17 mouse cellular contexts compared by ENCODE assay signal in the genomic region with DNA sequence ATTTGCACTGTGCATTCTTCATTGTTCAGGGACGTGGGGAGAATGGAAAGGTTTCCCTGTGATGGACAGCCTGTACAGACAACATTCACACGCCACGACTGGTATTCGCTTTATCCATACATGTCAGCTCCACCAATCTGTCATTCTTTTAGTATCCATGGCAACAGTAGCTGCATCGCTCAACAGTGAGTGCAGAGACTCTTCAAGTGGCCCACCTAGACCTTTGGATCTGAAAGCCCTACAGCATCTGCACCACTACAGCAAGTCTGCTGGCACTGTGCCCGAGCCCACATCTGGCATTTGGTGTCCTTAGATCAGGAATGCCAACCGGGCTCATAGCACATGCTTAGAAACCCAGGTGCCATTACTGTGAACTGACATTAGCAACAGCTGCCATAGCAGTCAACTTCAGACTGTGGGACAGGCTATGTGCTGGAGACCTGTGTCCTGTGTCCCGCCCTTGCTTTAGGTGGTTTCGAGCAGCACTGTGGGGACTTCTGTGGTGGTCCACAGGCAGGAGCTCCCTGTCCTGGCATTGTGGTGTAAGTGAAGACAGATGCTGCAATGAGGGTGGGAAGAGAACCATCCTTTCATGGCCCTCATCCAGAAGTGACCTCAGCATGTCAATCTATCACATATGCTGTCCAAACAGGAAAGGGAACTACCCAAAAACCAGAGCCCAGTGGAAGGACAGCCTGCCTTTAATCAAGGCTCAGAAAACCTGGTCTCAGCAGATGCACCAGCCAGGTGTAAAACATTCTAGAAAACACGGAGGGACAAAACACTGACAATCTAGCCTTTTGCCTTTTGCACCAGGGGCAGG. TPM values are rescaled to one million over a fixed set of nuclear protein-coding genes. Genes with fewer than 3 reads are reported as not detected.
A peak's percentile ranks its signal among the peaks of the same experiment; 100 is the strongest.
DNase-seq lines count a peak whose midpoint lies in the region; ATAC-seq and TF ChIP-seq lines count a peak whose summit lies in the region.
"Had no signal": no experiment of that assay in that cellular context is flagged by ENCODE, and none has a peak within 500 bp of the region (broad histone marks: within the 10 kb centered on the region; RNA-seq: fewer than 3 reads in every experiment).

No protein-coding gene starts in this region.

- H3K4me1 ChIP-seq in lung, embryonic 14.5 days (ENCODE audit: insufficient read depth), result no peaks in the 10 kb centered on the region
- peaks cover 15% of the 10 kb centered on the region for H3K4me1 ChIP-seq in forebrain, embryonic 15.5 days
- peaks cover 15% of the 10 kb centered on the region for H3K4me1 ChIP-seq in midbrain, embryonic 16.5 days (ENCODE audit: control insufficient read depth, insufficient read depth, low read length)
- H3K4me1 ChIP-seq in heart, embryonic 11.5 days (ENCODE audit: control insufficient read depth, insufficient read depth, low read length), result no peaks in the 10 kb centered on the region

- no peak overlapping the region for H3K27ac ChIP-seq in lung, embryonic 14.5 days (ENCODE audit: low read depth)
- H3K27ac ChIP-seq in forebrain, embryonic 15.5 days (replicated peaks), result peak overlapping the region; percentile 43; the same call in 1 of the 2 replicates
- H3K27ac ChIP-seq in midbrain, embryonic 16.5 days (ENCODE audit: low read length), result peak overlapping the region; percentile 40; the same call in 1 of the 2 replicates
- no peak overlapping the region for H3K27ac ChIP-seq in heart, embryonic 11.5 days (ENCODE audit: low read depth, low read length)
- H3K27ac ChIP-seq: midbrain, embryonic 12.5 days; neural tube, embryonic 12.5 days had no signal

- no peak overlapping the region for H3K4me2 ChIP-seq in lung, embryonic 14.5 days
- H3K4me2 ChIP-seq in forebrain, embryonic 15.5 days (replicated peaks), result no peak overlapping the region
- H3K4me2 ChIP-seq in midbrain, embryonic 16.5 days (ENCODE audit: low read length), result no peak overlapping the region
- no peak overlapping the region for H3K4me2 ChIP-seq in heart, embryonic 11.5 days
- H3K4me2 ChIP-seq: liver, embryonic 11.5 days; midbrain, embryonic 12.5 days; neural tube, embryonic 12.5 days had no signal

- no peak for ATAC-seq in lung, embryonic 14.5 days (ENCODE audit: insufficient read depth)
- ATAC-seq in forebrain, embryonic 15.5 days (replicated peaks), result no peak; the same call in 1 of the 2 replicates
- peak; percentile 73 for ATAC-seq in midbrain, embryonic 16.5 days
- ATAC-seq in heart, embryonic 11.5 days (replicated peaks; ENCODE audit: insufficient number of reproducible peaks, low FRiP score, low TSS enrichment), result no peak
- ATAC-seq: Patski had no signal

- H3K36me3 ChIP-seq in lung, embryonic 14.5 days (ENCODE audit: insufficient read depth), result no peaks in the 10 kb centered on the region
- no peaks in the 10 kb centered on the region for H3K36me3 ChIP-seq in forebrain, embryonic 15.5 days
- no peaks in the 10 kb centered on the region for H3K36me3 ChIP-seq in midbrain, embryonic 16.5 days (ENCODE audit: control insufficient read depth, insufficient read depth, low read length)
- no peaks in the 10 kb centered on the region for H3K36me3 ChIP-seq in heart, embryonic 11.5 days (ENCODE audit: control insufficient read depth, insufficient read depth, low read length)
- H3K36me3 ChIP-seq: midbrain, embryonic 12.5 days; neural tube, embryonic 12.5 days had no signal

- no peak for TF ChIP-seq CTCF in lung, embryonic 14.5 days (IDR thresholded peaks at IDR 0.05; ENCODE audit: low read depth)

- no peak overlapping the region for H3K9ac ChIP-seq in lung, embryonic 14.5 days
- H3K9ac ChIP-seq in forebrain, embryonic 15.5 days (replicated peaks), result no peak overlapping the region
- no peak overlapping the region for H3K9ac ChIP-seq in midbrain, embryonic 16.5 days (ENCODE audit: low read depth, low read length)
- H3K9ac ChIP-seq in heart, embryonic 11.5 days (ENCODE audit: low read depth, low read length), result no peak overlapping the region
- H3K9ac ChIP-seq: midbrain, embryonic 12.5 days; neural tube, embryonic 12.5 days had no signal

- WGBS in lung, embryonic 14.5 days, result 57% methylated on average over 10 of the region's 10 CpGs
- WGBS in forebrain, embryonic 15.5 days, result 62% methylated on average over 10 of the region's 10 CpGs
- 46% methylated on average over 10 of the region's 10 CpGs for WGBS in midbrain, embryonic 16.5 days
- 81% methylated on average over 10 of the region's 10 CpGs for WGBS in heart, embryonic 11.5 days (ENCODE audit: insufficient replicate concordance)

- H3K4me3 ChIP-seq in lung, embryonic 14.5 days (ENCODE audit: low read depth, low read length), result no peak overlapping the region
- H3K4me3 ChIP-seq in forebrain, embryonic 15.5 days, result no peak overlapping the region
- no peak overlapping the region for H3K4me3 ChIP-seq in midbrain, embryonic 16.5 days (ENCODE audit: low read depth, low read length)
- H3K4me3 ChIP-seq in heart, embryonic 11.5 days (ENCODE audit: low read depth, low read length), result no peak overlapping the region
- H3K4me3 ChIP-seq: midbrain, embryonic 12.5 days; neural tube, embryonic 12.5 days had no signal

- no peaks in the 10 kb centered on the region for H3K27me3 ChIP-seq in lung, embryonic 14.5 days (ENCODE audit: insufficient read depth, low read length)
- H3K27me3 ChIP-seq in forebrain, embryonic 15.5 days, result no peaks in the 10 kb centered on the region
- H3K27me3 ChIP-seq in midbrain, embryonic 16.5 days (ENCODE audit: control insufficient read depth, insufficient read depth, low read depth, low read length), result no peaks in the 10 kb centered on the region
- H3K27me3 ChIP-seq in heart, embryonic 11.5 days (ENCODE audit: control insufficient read depth, insufficient read depth, low read length), result peaks cover 2% of the 10 kb centered on the region; the same call in 1 of the 2 replicates
- H3K27me3 ChIP-seq: midbrain, embryonic 12.5 days; neural tube, embryonic 12.5 days had no signal

- peak; percentile 38 for DNase-seq in lung, embryonic 14.5 days
- no peak for DNase-seq in lung, postnatal 14 days
- peak; percentile 59 for DNase-seq in NIH3T3 (ENCODE audit: low read depth)
- no peak for DNase-seq in c-Kit-positive CD71-positive TER-119-positive erythroid progenitor cells, embryonic 14.5 days (ENCODE audit: low spot score)
- DNase-seq: cerebellum, adult 18-20 months; gastrocnemius, postnatal 36 days; kidney, adult 8-10 months; kidney, postnatal 4 days; right cerebral cortex, postnatal 4 days had no signal

- no peaks in the 10 kb centered on the region for H3K9me3 ChIP-seq in lung, embryonic 14.5 days (ENCODE audit: low read depth, low read length)
- H3K9me3 ChIP-seq in forebrain, embryonic 15.5 days, result no peaks in the 10 kb centered on the region
- H3K9me3 ChIP-seq in midbrain, embryonic 16.5 days (replicated peaks; ENCODE audit: control insufficient read depth, low read length, poor library complexity, severe bottlenecking), result no peaks in the 10 kb centered on the region
- no peaks in the 10 kb centered on the region for H3K9me3 ChIP-seq in heart, embryonic 11.5 days (replicated peaks; ENCODE audit: control insufficient read depth, low read length)
- H3K9me3 ChIP-seq: midbrain, embryonic 12.5 days; neural tube, embryonic 12.5 days had no signal

RNA-seq across cellular contexts. Expression of a gene that starts 5.7 kb away (rescaled TPM):
- 0.20 and 0.35 TPM in 2 replicates for polyA plus RNA-seq in lung, embryonic 14.5 days (2014; fragmentation: Nextera tagmentation; extraction: Ambion mirVana)
- polyA plus RNA-seq in forebrain, embryonic 15.5 days (2015; fragmentation: Nextera tagmentation; extraction: Ambion mirVana), result 0.51 and 0.63 TPM in 2 replicates
- polyA plus RNA-seq in midbrain, embryonic 16.5 days (2015; fragmentation: Nextera tagmentation; extraction: Ambion mirVana), result 0.53 and 0.88 TPM in 2 replicates
- polyA plus RNA-seq in heart, embryonic 11.5 days (2014; fragmentation: Nextera tagmentation; extraction: Ambion mirVana), result 0.73 and 0.79 TPM in 2 replicates

RNA-seq across cellular contexts. Expression of a gene that starts 24.2 kb away (rescaled TPM):
- polyA plus RNA-seq in lung, embryonic 14.5 days (2014; fragmentation: Nextera tagmentation; extraction: Ambion mirVana), result 2.1 and 2.3 TPM in 2 replicates
- 11.5 and 12.8 TPM in 2 replicates for polyA plus RNA-seq in forebrain, embryonic 15.5 days (2015; fragmentation: Nextera tagmentation; extraction: Ambion mirVana)
- 16.5 and 17.8 TPM in 2 replicates for polyA plus RNA-seq in midbrain, embryonic 16.5 days (2015; fragmentation: Nextera tagmentation; extraction: Ambion mirVana)
- 0.39 TPM in 1 of 2 replicates, not detected in the other for polyA plus RNA-seq in heart, embryonic 11.5 days (2014; fragmentation: Nextera tagmentation; extraction: Ambion mirVana)
- polyA plus RNA-seq: heart, embryonic 14.5 days had no signal

RNA-seq across cellular contexts. Expression of a gene that starts 50.6 kb away (rescaled TPM):
- polyA plus RNA-seq in lung, embryonic 14.5 days (2014; fragmentation: Nextera tagmentation; extraction: Ambion mirVana), result 61.0 and 67.4 TPM in 2 replicates
- 148 and 157 TPM in 2 replicates for polyA plus RNA-seq in forebrain, embryonic 15.5 days (2015; fragmentation: Nextera tagmentation; extraction: Ambion mirVana)
- polyA plus RNA-seq in midbrain, embryonic 16.5 days (2015; fragmentation: Nextera tagmentation; extraction: Ambion mirVana), result 198 and 209 TPM in 2 replicates
- 66.9 and 71.5 TPM in 2 replicates for polyA plus RNA-seq in heart, embryonic 11.5 days (2014; fragmentation: Nextera tagmentation; extraction: Ambion mirVana)

Comparison
In these comparisons a context has a peak if more than half of its experiments do, and no peak if none do; other contexts are left out.
1. DNase-seq: peak in lung, embryonic 14.5 days (single experiment) and NIH3T3 (single experiment); none in lung, postnatal 14 days (single experiment) and c-Kit-positive CD71-positive TER-119-positive erythroid progenitor cells, embryonic 14.5 days (single experiment).
2. H3K27ac ChIP-seq: peak in forebrain, embryonic 15.5 days (single experiment) and midbrain, embryonic 16.5 days (single experiment); none in lung, embryonic 14.5 days (single experiment) and heart, embryonic 11.5 days (single experiment).